Mouse (Mus musculus) heart, embryonic 11.5 days (tissue): ENCODE data around the gene Pde1b. TPM values are rescaled to one million over a fixed set of nuclear protein-coding genes. Genes with fewer than 3 reads are reported as not detected.

Experiments used
- ATAC-seq: fragments of 200-750 bp; cut with Nextera tagmentation; replicated peaks from 2 replicates; pipeline ENCODE4 v1.8.0; 2017; ENCODE audit warnings: moderate library complexity; ENCODE audit not compliant: insufficient number of reproducible peaks, low FRiP score, low TSS enrichment
- H3K27ac ChIP-seq: fragments of 300-500 bp; sonication (generic); 2 replicates; pipeline ENCODE4 v1.5.1; 2014; ENCODE audit warnings: mild to moderate bottlenecking, low read depth, low read length
- H3K27me3 ChIP-seq: fragments of 300-500 bp; sonication (generic); 2 replicates; pipeline ENCODE4 v1.6.1; 2014; ENCODE audit warnings: mild to moderate bottlenecking, low read length, mixed read lengths; ENCODE audit not compliant: control insufficient read depth, insufficient read depth
- H3K36me3 ChIP-seq: fragments of 300-500 bp; sonication (generic); 2 replicates; pipeline ENCODE4 v1.6.1; 2014; ENCODE audit warnings: mild to moderate bottlenecking, low read length, moderate library complexity, mixed read lengths; ENCODE audit not compliant: control insufficient read depth, insufficient read depth
- H3K4me1 ChIP-seq: fragments of 300-500 bp; sonication (generic); 2 replicates; pipeline ENCODE4 v1.6.1; 2014; ENCODE audit warnings: low read length; ENCODE audit not compliant: control insufficient read depth, insufficient read depth
- H3K4me2 ChIP-seq: fragments of 300-500 bp; sonication (generic); 2 replicates; pipeline ENCODE4 v1.6.1; 2014; ENCODE audit warnings: mild to moderate bottlenecking, moderate library complexity
- H3K4me3 ChIP-seq: fragments of 300-500 bp; sonication (generic); 2 replicates; pipeline ENCODE4 v1.5.1; 2014; ENCODE audit warnings: low read depth, low read length
- H3K9ac ChIP-seq: fragments of 300-500 bp; sonication (generic); 2 replicates; pipeline ENCODE4 v1.6.1; 2014; ENCODE audit warnings: mild to moderate bottlenecking, low read depth, low read length, moderate library complexity
- H3K9me3 ChIP-seq: fragments of 300-500 bp; sonication (generic); replicated peaks from 2 replicates; pipeline ENCODE4 v1.6.1; 2016; ENCODE audit warnings: low read length; ENCODE audit not compliant: control insufficient read depth
- whole genome bisulfite sequencing: fragments of 180-500 bp; shearing (Covaris S2); extraction: QIAGEN DNeasy Blood & Tissue Kit; methylation state at CpG from one replicate; pipeline ENCODE4 v1.1.7; 2014; ENCODE audit not compliant: insufficient replicate concordance; 5-methylcytosine and 5-hydroxymethylcytosine counted together
- polyA plus RNA-seq: library from polyadenylated mRNA; unstranded; fragments of >200 nt; fragmentation: Nextera tagmentation; extraction: Ambion mirVana; gene quantifications from 2 replicates; pipeline ENCODE4 v1.2.1, GENCODE M21; 2014

Gene Pde1b
- polyA plus RNA-seq = 4.0 and 4.3 TPM in 2 replicates

DNA sequence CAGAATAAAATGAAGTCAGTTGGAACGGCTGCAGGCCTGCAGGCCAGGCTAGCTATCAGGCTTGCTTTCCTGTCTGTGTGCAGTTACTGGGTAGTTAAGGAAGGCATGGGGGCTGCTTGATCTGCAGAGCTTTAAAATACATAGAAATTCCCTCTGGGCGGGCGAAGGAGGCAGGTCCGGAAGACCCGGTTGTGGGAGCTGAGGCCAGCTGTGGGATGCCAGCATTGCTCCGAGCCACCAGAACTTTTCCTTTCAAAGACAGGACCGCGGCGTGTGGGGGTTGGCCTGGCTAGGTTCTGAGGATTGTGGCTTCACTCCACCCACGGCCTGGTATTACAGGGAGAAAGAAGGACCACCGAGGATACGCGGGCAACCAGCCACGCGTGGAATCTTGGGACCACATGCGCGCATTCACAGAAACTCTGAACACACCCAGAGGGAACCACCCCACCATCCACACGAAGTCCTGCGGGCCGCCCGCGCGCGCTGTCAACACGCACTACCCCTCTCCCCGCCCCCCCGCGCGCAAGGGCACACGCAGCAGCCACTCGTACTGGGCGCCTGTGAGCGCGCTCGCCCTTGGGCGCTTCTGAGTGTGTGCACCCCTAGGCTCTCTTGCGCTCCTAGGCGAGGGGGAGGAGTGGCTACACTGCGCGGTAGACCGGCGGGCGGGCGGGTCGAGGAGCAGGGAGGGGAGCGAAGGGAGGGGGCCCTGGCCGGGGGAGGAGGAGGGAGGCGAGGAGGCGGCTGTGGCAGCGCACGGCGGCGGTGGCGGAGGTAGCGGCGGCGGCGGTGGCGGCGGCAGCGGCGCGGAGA lies at the start of gene Pde1b:
Pde1b (plus strand) TSS at position 600 of the 816 bp plus-strand sequence.
- Histone ChIP-seq H3K9me3 (no peaks in the 10 kb centered on the region), H3K9ac (peak within 1 kb of the TSS; percentile 68), H3K36me3 (no peaks in the 10 kb centered on the region), H3K4me2 (peak within 1 kb of the TSS; percentile 95), H3K4me3 (peak within 1 kb of the TSS; percentile 66), H3K27me3 (peaks cover 23% of the 10 kb centered on the region), H3K4me1 (0 out of 2 replicates have a peak, but pooled peaks cover 3% of the 10 kb centered on the region), H3K27ac (no peak within 1 kb of the TSS)
- ATAC-seq = peak; percentile 85
- WGBS = under 1% methylated on average over 51 of the region's 63 CpGs

DNA sequence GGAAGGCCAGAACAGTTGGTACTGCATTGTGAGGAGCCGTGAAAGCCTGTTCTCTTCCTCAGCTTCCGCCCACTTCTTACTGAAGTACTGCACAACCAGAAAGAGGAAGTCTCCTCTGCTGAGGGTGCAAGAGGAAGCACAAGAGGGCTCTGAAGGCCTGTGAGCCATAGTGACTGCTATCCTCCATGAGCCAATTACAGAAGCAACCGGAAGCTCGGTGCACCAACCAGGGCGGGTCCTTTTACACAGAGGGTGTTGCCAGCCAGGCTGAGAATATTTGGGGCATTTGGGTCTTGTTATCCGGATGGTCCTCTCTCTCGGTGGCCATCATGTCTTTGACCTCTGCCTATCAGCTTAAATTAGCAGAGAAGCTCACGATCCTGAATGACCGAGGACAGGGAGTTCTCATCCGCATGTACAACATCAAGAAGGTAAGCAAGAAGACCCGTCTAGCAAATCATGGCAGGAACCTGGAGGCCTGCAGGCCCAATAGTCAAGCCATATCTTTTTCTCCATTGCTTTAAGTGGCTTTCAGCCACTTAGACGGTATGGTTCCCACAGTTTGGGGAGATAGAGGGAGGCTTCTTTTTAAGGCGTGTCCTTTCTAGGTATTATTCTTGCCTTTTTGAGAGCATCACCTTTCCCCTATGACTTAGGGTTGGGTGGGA lies 49.1 kb upstream of the Pde1b start, which contains the start of gene Nckap1l:
Nckap1l (plus strand) TSS at position 244 of the 668 bp plus-strand sequence.
- no peak for ATAC-seq
- Histone ChIP-seq H3K4me2 (no peak within 1 kb of the TSS), H3K9me3 (no peaks in the 10 kb centered on the region), H3K27me3 (no peaks in the 10 kb centered on the region), H3K4me1 (no peaks in the 10 kb centered on the region), H3K36me3 (no peaks in the 10 kb centered on the region), H3K9ac (no peak within 1 kb of the TSS), H3K27ac (no peak within 1 kb of the TSS), H3K4me3 (no peak within 1 kb of the TSS)
- WGBS = 78% methylated on average over 13 of the region's 13 CpGs

DNA sequence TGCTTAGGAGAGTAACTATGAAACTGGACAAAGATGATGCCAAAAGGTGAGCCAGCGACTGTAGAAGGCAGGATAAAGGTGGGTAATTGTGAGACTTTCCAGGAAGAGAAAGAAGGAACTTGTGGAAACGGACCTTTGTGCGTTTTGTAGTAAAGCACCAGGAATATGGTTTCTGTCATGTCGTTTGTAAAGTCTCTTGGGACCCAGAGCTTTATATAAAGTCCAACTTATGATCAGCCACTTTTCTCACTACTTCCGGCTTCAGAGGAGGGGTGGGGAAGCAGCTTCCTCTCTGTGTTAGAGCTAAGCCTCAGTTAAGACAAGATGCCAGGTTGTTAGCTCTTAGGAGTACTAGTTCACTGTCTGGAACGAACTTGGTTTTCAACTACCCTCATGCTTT lies 48.4 kb upstream of the Pde1b start:
- no peaks in the 10 kb centered on the region for H3K27me3 ChIP-seq
- no peak overlapping the region for H3K27ac ChIP-seq
- H3K9ac ChIP-seq = no peak overlapping the region
- H3K4me3 ChIP-seq = no peak overlapping the region
- H3K9me3 ChIP-seq = no peaks in the 10 kb centered on the region
- WGBS = 75% methylated on average over 6 of the region's 6 CpGs
- H3K4me1 ChIP-seq = no peaks in the 10 kb centered on the region
- ATAC-seq = no peak
- H3K4me2 ChIP-seq = no peak overlapping the region
- no peaks in the 10 kb centered on the region for H3K36me3 ChIP-seq

DNA sequence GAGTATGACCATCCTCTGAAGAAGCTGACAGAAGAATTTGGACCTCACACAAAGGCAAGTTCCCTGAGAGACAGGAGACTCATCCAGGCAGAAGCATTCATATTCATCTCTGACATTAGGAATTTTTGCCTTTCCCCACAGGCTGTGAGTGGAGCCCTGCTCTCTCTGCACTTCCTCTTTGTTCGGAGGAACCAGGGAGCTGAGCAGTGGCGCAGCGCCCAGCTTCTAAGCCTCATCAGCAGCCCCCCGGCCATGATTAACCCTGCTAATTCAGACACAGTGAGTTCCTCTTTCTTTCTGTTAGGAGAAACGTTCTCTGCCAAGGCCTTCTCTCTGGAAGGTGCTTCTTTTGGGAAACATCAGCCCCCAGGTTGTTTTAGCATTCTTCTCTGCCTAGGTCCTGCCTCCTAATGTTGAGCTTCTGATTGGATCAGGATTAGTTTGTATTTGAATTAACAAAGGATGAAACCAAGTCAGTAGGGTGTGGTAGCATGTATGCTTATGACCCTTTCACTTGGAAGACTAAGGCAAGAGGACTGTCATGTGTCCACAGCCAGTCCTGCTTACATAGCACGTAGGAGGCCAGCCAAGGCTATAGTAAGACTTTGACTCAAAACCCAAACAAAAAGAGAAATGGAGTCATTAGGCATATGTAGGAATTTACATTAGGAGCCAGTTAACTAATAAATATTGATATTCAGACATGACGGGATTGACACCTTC lies 40.1 kb upstream of the Pde1b start:
- ATAC-seq = no peak
- Histone ChIP-seq H3K27ac (no peak overlapping the region), H3K4me1 (no peaks in the 10 kb centered on the region), H3K27me3 (no peaks in the 10 kb centered on the region), H3K9me3 (no peaks in the 10 kb centered on the region), H3K36me3 (no peaks in the 10 kb centered on the region), H3K4me2 (no peak overlapping the region), H3K4me3 (no peak overlapping the region), H3K9ac (no peak overlapping the region)
- WGBS = 70% methylated on average over 7 of the region's 7 CpGs

DNA sequence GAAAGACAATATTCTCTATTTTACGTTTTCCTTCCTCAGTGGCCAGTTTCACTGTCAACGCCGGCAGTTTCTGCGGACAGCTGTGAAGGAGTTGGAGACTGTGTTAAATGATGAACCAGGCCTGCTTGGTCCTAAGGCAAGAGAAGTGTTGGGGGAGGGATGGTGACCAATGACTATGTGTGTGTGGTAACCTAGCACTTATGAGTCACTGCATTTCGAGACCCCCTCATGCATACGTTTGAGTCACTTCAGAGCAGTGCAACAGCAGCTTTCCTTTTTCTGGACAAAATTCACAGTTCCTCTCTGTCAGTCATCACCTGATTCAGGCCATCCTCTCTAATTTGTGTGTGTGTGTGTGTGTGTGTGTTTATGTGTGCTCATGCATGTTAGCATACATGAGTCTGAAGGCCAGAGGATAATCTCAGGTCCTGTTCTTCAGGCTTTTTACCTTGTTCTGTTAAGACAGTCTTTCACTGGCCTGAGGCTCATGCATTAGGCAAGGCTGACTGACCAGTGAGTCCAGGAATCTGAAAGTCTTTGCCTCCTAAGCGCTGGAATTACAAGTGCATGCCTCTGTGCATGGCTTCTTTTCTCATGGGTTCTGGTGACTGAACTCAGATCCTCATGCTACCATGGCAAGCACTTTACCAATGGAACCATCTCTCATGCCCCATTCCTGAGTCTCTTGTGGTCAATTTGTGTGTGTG lies 31.2 kb upstream of the Pde1b start:
- no peaks in the 10 kb centered on the region for H3K27me3 ChIP-seq
- no peak overlapping the region for H3K4me2 ChIP-seq
- H3K9me3 ChIP-seq = no peaks in the 10 kb centered on the region
- WGBS = 69% methylated on average over 7 of the region's 7 CpGs
- no peak for ATAC-seq
- no peak overlapping the region for H3K9ac ChIP-seq
- no peaks in the 10 kb centered on the region for H3K36me3 ChIP-seq
- no peak overlapping the region for H3K4me3 ChIP-seq
- no peaks in the 10 kb centered on the region for H3K4me1 ChIP-seq
- no peak overlapping the region for H3K27ac ChIP-seq

DNA sequence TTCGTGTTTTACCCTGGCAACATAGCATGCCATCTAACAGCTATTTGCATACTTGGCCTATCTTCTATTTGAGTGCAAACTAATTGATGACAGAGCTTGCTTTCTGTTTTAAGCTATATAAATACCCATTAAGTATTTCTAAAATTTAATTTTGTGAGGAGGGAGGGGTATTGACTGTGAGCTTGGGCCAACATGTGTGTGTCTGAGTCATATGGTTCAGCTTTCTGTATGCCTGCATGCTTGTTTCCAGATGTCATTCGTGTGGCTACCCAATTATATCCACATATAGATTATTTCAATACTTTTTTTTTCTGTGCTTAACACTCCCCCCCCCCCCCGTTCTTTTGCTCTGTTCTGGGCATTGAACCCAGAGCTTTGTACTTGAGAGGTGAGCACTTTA lies 30.6 kb upstream of the Pde1b start:
- Histone ChIP-seq H3K4me1 (no peaks in the 10 kb centered on the region), H3K27ac (no peak overlapping the region), H3K36me3 (no peaks in the 10 kb centered on the region), H3K4me2 (no peak overlapping the region), H3K4me3 (no peak overlapping the region), H3K9ac (no peak overlapping the region), H3K9me3 (no peaks in the 10 kb centered on the region), H3K27me3 (no peaks in the 10 kb centered on the region)
- ATAC-seq = no peak
- WGBS = 70% methylated on average over 3 of the region's 3 CpGs

DNA sequence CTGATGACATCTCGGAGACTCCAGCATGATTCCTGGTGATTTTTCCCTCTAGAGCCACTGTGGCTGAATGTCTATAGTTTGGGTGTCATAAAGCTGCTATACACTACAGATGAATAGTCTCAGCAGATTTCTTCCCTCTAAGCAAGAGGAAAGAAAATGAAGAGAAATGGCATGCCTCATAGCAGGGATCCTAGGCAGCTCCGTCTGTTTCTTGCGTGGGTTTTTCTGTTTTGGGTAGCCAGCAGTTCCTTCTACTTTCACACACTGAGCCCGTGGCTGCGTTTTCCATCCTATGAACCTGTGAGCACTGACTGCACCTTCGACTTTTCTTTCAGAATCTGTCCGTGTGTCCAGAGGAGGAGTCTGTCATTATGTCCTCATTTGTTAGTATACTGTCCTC lies 29.7 kb upstream of the Pde1b start:
- WGBS = 82% methylated on average over 7 of the region's 7 CpGs
- no peak for ATAC-seq
- Histone ChIP-seq H3K27me3 (no peaks in the 10 kb centered on the region), H3K9me3 (no peaks in the 10 kb centered on the region), H3K4me3 (no peak overlapping the region), H3K27ac (no peak overlapping the region), H3K36me3 (no peaks in the 10 kb centered on the region), H3K9ac (no peak overlapping the region), H3K4me1 (no peaks in the 10 kb centered on the region), H3K4me2 (no peak overlapping the region)

DNA sequence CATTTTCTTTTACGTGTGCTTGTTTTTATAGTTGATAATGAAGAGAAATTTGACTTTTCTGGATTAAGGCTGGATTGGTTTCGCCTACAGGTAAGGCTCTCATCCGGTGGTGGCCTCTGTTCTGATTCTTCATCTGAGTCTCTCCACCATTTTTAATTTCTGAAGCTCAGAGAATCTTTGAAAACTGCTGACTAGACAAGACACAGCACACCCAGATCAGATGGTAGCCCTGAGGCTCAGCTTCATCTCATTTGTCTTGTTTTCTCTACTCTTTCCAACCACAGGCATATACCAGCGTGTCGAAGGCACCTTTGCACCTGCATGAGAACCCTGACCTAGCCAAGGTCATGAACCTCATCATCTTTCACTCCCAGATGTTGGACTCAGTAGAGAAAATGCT lies 29.1 kb upstream of the Pde1b start:
- Histone ChIP-seq H3K4me3 (no peak overlapping the region), H3K4me1 (no peaks in the 10 kb centered on the region), H3K9me3 (no peaks in the 10 kb centered on the region), H3K36me3 (no peaks in the 10 kb centered on the region), H3K27ac (no peak overlapping the region), H3K9ac (no peak overlapping the region), H3K27me3 (no peaks in the 10 kb centered on the region), H3K4me2 (no peak overlapping the region)
- 79% methylated on average over 5 of the region's 5 CpGs for WGBS
- no peak for ATAC-seq
